Mouse (Mus musculus) CD4-positive helper T cell, adult 2 months (primary cell): Measurements from ENCODE around the gene Ubr2.
A peak's percentile ranks its signal among the peaks of the same experiment; 100 is the strongest.

Experiments used
- DNase-seq: peaks from one replicate; pipeline ENCODE4 v3.0.0-alpha.2; 2012; ENCODE audit warnings: low read depth, missing footprints, low spot score

Ubr2 gene

DNA sequence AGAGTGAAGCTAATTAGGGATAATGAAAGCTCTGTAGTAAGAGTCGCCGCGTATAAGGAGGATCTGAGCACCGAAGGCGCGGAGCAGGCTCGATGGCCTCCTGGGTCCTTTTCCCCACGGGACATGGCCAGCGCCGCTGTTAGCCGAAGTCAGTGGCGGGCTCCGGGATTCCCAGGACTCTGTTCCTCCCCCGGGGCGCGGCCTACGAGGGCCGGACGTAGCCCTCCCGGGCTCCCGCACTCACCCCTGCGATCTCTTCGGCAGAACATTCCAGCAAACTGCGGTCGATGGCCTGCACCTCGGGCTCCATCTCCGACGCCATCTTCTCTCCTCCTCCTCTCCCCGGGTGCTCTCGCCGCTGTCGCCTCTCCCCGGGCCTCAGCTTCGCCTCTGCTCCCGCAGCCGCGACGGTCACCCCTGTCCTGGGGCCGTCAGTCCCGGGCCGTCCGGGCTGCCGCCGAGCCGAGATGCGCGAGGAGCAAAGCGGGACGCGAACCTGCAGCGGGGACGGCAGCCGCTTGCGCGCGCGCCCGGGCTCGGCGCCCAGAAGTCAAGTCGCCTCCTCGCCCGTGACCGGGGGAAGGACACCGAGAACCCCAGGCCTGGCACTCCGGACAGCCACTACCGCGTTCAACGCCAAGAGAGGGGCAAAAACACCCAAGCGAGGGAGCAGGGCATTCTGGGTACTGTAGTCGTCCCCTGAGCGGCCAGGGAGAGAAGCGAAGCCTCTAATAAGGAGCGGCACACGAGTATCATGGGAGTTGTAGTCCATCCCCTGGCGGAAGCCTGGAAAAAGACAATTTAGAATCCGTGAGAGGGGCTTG lies at the start of gene Ubr2:
Ubr2 (minus strand) TSS at position 659 of the 824 bp plus-strand sequence.
- peak; percentile 92 for DNase-seq

DNA sequence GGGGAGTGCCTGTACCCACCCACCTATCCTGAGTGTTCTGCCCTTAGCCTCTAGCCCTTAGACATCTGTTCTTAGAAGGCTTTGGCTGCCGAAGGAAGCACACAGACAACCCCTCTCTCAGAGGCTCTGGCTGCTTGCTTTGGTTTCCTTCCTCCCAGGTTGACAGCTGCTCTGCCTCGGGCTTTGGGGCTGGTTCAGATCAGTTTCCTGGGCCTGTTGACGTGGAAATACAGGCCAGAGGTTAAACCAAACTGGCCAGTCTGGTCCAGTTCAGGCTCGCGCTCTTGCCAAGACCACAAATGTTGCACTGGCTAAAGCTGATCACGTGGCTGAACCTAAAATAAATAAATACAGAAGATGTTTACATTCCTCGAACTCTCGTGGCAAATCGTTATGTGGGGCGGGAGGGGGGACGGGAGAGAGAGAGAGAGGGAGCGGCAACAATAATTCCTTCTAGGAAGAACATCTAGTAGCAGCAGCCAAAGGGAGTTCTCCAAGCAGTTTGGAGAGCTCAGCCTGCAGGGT lies 49.5 kb upstream of the Ubr2 start:
- DNase-seq, result no peak

DNA sequence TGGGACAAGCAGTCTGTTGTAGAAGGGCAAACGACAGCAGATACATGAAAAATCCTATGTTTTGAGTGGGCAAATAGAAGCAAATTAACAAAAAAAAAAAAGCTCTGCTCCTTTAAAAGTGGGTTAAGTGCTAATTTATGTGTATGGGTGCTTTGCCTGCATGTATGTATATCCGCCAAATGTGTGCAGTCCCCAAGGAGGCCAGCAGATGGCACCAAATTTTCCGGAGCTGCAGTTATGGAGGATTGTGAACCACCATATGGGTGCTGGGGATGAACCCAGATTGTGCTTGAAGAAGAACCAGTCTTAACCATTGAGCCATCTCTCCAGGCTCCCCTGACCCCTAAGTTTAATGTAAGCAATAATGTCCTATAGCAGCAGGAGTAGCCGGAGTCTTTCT lies 47.6 kb upstream of the Ubr2 start:
- no peak for DNase-seq

DNA sequence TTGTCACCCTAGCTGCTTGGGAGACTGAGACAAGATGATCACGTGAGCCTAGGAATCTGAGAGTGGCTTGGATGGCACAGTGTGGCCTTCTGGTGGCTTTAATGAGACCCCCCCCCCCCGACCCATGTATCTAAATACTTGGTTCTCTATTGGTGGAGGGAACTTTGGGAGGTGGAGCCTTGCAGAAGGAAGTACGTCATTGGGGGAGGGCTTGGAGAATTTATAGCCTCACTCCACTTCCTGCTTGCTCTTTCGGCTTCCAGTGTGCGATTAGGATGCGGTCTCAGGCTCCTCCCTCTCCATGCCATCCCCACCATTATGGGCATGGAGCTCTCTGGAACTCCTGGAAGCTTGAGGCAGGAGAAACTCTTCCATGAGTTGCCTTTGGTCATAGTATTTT lies 46.1 kb upstream of the Ubr2 start:
- no peak for DNase-seq

DNA sequence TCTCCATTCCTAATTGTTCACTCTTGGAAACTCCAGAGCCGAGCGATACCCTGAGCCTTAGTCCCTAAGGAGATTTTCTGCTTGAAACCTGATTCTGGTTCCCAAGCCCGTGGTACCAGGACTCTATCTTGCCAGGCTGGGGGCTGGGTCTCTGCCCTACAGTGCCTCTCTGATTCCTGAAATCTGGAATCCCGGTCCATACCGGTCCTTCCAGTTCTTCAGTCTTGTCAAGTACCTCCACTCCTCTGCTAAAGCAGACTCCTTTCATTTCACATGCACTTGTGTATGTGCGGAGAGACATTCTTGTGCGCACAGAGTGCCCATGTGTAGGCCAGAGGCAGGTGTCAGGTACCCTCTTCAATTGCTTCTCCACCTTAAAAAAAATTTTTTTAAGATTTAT lies 44.8 kb upstream of the Ubr2 start:
- no peak for DNase-seq

DNA sequence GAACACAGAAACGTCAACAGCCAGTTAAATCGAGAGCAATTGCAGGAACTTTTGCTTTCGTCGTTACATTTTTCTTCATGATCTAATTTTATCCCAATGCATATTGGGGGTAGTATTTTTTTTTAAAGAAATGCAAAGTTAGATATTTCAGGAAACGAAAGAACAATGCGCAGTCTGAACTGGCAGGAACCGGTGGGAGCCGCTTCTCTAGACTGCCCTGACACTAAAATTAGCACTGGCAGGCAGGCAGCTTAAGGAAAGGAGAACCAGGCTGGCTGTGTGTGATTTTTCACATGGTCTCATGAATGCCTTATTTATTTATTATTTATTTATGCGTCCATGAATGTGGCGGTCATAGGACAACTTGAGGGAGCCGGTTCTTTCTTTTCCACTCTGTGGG lies 44.3 kb upstream of the Ubr2 start:
- no peak for DNase-seq

DNA sequence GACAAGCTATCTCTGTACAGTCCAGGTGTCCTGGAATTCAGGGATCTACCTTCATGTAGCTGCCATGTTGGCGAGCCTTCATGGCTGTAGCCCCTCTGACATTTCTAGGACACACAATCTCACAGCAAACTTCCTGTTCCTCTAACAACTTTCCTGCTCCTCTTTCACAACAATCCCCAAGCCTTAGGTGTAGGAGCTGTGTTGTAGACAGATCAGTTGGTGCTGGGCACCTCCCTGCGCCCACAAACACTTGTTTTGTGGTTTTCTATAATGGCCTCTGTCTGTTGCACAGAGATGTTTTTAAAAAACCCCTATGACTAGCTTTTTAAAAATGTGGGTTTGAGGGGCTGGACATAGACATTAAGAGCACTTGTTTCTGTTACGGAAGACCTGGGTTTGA lies 40.3 kb upstream of the Ubr2 start:
- DNase-seq, result no peak

DNA sequence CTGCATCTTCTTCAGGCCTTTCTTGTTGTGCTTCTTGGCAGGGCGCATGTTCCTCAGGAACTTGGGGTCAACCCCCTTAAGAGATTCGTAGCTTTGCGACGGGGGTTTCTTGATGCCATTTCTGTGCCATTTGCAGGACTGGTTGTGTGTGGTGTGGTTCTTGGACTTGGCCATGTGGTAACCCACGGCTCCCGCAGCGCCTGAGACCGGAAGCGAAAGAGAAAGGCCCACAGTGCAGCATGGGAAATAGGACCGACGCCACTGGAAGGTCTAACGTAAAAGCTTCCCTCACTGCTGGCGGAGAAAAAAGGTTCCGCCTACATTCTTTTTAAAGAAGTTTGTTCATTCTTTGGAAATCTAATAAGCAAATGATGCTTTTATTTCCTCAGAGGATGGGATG lies 32.5 kb upstream of the Ubr2 start:
- no peak for DNase-seq

DNA sequence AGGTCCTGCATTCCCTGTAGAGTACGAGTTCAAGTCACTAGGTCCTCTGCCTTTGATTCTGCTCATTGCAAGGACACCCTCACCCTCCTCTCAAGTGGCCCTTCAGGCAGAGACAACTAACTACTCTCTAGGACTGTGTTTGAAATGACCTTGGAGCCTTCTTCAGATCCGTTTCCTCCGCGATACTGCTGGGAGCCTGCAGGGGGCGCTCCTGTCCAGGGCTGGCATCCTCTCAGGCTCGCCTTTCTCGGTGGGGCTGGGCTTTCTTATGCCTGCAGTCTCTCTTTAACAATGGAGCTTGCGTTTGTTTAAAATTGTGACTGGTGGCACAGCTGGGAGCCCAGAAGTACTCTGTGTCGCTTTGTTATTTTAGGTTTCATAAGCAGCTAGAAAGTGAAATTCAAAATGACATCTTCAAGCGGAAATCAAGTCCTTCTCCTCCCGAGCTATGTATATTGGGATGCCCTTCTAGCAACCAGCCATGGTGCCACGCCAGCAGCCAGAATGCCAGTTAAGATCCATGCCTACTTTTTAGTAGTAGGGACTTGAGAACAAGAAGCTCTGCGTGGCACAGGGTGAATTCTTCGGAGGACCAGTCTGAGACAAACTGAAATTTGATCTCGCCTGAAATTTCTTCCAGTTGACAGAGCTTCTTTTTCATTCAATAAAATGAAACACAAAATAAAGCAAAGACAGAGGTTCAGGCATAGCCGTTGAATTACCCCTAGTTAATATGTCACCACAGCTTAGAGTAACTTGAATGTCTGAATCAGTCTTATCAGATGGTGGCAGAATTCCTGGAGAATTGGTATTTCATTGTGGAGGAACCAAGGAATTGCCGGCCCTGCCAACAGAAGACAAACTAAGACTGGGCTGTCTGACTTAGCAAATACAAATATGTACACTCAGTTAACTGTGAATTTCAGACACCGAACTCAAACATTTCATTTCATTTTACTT lies 28.8 kb upstream of the Ubr2 start:
- peak; percentile 64 for DNase-seq

DNA sequence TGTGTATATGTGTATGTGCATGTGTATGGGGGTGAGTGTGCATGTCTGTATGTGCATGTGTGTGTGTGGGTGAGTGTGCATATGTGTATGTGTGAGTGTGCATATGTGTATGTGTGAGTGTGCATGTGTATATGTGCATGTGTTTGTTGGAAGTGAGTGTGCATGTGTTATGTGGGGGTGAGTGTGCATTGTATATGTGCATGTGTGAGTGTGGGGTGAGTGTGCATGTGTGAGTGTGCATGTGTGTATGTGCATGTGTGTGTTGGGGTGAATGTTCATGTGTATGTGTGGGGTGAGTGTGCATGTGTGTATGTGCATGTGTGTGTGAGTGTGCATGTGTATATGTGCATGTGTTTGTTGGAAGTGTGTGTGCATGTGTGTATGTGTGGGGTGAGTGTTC lies 24.2 kb upstream of the Ubr2 start:
- DNase-seq, result no peak

DNA sequence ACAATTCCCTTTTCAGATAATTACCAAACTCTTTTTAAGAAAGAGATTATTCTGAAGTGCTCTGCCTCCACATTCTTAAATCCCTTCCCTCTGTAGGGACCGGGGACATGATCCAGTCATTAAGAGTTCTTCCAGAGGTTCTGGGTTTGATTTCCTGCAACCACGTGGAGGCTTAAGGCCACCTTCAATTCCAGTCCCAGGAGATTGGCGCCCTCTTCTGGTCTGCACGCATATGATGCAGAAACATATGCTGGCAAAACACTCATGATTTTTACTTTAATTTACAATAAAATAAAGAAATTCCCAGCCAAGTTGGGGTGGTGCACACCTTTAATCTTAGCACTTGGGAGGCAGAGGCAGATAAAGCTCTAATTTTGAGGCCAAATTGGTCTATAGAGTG lies 23.3 kb upstream of the Ubr2 start:
- DNase-seq, result peak; percentile 58

DNA sequence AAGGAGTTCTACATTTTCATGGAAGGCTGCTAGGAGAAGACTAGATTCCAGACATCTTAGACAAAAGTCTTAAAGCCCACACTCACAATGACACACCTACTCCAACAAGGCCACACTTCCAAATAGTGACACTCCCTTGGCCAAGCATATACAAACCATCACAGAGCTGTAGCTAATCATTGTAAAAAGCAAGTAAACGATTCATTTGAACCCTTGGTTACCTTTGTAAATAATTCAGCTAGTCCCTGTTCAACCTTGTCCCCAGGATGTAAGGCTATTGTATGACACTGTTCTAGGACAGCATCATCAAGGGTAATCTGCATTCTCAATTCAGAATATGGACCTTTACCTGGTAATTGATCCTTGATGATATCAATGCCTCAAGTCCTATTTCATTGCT lies 14.4 kb upstream of the Ubr2 start:
- no peak for DNase-seq

DNA sequence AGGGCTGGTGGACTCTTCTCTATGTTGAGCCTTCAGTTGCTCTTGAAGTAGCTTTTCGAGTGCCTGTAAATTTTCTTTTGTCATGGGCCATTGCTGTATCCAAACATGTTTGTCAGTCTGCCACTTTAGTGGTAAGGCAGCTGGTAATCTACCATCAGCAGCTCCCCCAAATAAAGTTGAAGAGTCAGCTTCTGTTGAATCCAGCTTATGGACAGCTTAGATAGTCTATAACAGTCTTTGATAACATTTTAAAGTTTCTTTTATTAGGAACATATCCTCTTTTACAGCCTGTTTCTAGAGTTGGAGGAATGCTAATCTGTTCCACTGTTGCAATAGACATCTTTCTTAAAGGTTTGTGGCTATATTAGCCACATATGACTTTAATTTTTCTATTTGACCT lies 13.0 kb upstream of the Ubr2 start:
- DNase-seq, result no peak

DNA sequence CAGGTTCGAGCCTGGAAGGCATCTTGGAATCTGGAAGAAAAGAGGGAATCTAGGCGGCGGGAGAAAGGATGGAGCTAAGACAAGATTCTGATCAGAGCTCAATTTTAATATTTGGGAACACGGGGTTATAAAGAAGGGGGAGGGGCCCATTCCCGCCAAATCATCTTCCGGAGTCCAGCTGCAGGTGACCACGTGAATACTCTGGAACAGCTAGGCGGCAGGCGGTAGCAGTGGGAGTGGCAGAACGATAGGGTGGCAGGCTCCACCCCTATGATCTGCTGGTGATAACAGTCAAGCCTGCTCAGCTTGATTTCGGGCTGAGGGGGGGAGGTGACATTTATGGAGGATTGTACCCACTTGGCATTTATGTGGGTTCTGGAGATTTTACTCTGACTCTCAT lies 2.5 kb upstream of the Ubr2 start:
- DNase-seq, result peak; percentile 16

DNA sequence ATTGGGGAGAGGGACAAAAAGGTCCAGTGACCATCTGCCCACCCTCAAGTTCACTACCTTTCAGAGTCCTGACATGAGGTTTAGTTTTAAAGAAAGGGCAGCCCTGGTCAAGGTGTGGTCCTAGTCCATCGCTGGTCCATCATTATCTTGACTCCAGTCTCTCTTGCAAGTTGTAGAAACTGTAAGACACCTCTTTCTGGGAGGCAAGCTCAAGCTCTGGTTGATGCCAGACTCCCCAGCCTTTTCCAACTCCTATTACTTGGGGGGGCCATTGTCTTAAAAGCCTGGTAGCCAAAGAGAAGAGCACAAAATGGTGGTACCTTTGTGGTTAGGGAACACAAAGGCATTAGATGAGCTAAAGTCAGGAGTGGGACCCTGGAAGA lies 1.3 kb upstream of the Ubr2 start:
- no peak for DNase-seq

DNA sequence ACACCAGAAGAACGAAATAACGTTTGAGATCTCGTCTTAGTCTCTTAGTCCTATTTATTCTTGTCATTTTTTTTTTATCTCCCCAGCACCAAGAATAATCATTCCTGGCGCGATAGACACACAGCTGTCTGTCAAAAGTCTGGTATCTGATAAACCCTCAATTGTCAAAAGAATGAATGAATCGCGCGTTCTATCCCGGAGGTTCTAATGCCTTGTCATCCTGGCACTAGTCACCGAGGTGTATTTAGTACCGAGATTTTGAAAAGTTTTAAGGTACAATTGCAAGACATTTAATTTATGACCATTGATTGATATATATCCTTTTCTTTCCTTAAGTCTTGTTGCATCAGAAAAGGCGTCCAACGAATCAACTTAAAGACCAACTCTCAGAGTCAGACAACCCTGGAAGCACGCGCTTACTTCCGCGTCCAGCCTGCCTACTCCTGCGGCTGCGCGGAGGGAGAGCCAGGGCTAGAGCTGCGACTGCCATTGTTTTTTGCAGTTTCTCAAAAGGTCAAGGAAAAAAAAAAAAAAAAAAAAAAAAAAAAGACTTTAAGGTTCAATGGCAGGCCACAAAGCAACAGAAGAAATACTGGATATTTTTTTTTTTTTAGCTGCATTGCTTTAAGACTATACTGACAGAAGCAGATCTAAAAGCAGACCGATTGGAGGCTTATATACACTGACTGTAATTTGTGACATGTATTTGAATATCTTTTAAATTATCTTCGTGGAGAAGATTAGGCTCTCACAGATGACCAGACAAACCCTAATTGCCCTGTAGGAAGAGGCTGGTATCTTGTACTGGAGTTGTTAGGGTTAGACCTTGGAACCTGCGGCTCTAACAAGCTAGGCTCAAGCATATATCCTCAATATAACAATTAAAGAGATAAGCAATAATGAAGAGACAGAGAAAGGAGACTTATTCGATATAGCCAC lies 635 bp upstream of the Ubr2 start:
- peak; percentile 85 for DNase-seq

DNA sequence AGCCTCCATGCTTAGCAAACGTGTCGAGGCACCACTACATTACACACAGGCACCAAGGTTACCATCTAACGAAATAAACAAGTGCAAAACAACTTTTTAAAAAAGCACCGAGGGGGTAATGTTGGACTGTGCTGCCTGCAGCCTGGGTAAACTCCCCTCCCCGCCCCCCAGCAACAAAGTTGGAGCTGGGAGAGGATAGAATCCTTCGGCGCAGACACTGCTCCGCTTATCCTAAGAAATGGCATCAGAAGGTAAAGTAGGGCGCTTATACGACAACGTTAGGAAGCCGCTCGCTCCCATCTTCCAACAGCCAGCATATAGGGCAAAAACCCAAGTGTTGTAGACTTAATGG lies 834 bp downstream of the Ubr2 start:
- peak; percentile 58 for DNase-seq

DNA sequence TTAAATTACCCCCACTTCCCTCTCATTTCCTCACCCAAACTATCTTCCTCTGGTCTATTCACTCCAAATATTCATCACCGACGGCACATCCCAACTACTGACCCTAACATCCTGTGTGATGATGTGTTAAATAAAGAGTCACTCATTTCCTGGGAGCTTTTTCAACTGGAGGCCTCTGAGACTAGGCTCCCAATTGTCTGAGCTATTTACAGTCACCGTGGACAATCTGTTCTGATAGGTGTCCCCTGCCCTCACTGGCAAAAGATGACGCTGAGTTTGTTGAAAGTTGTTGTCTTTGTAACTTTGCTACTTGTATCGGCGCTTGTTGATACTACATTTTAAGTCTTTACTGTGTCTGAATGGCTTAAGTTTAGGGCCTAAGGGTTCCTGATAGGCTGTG lies 1.3 kb downstream of the Ubr2 start:
- peak; percentile 60 for DNase-seq

DNA sequence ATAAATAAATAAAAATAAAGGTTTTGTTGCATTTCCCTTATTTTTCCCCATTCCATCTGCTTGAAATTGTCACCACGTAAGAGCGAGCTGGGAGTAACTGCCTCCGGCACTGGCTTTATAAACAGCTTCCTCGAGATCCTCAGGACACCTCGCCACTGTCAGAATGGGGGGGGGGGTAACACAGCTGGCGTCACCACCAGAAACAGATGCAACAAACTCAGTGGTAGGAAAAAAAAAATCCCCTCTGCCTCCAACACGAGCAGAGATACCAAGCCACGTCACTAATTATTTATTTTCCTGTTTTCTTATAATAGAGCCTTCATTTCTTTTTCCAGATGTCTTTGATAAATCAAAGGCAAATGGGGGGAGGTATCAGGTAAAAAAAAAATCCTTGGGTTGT lies 1.9 kb downstream of the Ubr2 start:
- no peak for DNase-seq

DNA sequence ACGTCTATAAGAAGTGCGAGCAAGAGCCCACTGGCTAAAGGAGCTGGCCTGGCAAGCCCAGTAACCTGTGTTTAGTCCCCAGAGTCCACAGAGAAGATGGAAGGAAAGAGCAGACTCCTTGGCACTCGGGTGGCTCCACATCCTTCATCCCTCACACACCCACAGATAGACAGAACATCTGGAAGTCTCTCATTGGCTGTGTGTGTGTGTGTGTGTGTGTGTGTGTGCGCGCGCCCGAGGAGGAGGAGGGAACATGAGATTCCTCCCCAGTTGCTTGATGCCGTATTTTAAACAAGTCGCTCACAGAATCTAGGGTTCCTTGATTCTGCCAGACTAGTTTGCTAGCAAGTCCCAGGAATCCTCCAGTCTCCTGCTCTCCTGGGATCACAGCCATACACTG lies 3.6 kb downstream of the Ubr2 start:
- DNase-seq, result no peak

DNA sequence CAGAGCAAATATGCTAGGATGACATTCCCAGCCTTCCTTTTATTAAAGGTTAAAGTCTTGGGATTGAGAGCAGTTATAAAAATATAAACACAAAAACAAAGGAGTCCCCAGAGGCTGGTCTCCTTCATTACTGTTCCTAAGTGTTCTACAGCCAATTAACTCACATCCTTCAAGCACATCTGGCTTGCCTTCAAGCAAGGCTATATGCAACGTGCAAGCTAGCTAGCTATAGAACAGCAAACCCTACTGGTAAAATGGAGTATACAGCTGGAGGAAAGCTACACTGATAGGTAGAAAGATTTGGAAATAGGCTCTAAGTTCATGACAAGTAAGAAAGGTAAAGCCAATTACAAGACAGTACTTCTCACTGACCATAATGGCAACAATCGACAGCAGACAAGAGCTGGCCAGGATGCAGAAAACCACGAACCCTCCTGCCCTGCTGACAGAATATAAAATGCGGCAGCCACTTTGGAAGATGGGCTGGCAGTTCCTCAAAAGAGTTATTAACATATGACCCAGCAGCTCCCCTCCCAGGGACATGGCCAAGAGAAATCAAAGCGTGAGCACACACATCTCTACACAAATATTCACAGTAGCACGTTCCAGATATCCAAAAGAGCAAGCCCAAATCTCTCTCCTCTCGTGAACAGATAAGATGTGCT lies 4.5 kb downstream of the Ubr2 start:
- DNase-seq, result no peak
